Mouse (Mus musculus): ENCODE results near the gene Kcng4. TPM values are rescaled to one million over a fixed set of nuclear protein-coding genes. Genes with fewer than 3 reads are reported as not detected.
A peak's percentile ranks its signal among the peaks of the same experiment; 100 is the strongest.

Gene Kcng4
- total RNA-seq, 2 experiments from 2014 or later = 0.30 to 0.33 TPM

DNA sequence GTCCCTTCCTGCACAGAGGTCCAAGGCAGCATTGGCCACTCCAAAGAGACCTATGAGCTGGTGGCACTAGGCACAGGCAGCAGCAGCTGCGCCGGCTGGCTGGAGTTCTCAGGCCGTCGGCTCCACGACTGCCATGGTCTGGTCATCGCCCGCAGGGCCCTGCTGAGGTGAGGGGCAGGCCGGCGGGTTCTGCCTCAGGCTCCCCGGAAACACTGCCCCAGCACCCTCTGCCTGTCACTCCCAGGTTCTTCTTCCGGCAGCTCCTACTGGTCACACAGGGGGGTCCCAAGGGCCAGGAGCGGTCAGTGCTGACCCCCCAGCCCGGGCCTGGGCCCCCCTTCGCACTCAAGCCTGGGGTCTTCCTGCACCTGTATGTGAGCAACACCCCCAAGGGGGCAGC lies 20.4 kb downstream of the Kcng4 start:
- DNase-seq = no peak

DNA sequence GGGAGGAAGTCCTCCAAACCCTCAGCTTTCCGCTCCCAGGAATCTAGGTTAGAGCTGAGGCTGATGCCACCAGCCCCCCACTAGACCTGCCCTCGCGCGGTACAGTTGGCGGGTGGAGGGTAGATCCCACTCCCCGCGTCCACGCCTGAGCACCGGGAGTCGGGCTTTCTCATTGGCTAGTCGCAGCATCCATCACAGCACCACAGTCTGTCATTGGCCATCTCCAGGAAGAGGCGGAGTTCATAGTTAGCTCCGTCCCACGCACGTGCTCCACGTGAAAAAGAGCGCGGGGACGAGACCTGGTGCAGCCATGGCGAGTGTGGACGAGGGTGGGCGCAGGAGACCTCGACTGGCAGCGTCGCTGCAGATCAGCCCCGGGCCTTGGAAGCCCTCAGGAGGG lies 23.0 kb downstream of the Kcng4 start, which contains the start of gene Adad2:
TSS of gene Adad2 (plus strand) at position 277 of the 400 bp plus-strand sequence.
- DNase-seq = no peak

DNA sequence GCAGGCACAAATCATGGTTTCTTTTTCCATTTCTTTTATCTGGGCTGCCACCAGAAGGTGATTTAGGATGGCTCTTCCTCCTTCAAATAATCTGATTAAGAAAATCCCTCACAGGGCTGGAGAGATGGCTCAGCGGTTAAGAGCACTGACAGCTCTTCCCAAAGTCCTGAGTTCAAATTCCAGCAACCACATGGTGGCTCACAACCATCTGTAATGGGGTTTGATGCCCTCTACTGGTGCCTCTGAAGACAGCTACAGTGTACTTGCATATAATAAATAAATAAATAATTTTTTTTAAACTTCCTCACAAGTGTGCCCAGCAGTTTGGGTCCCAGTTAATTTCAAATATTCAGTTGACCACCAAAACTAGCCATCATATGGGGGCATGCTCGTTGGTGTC lies 29.3 kb downstream of the Kcng4 start:
- no peak for DNase-seq

DNA sequence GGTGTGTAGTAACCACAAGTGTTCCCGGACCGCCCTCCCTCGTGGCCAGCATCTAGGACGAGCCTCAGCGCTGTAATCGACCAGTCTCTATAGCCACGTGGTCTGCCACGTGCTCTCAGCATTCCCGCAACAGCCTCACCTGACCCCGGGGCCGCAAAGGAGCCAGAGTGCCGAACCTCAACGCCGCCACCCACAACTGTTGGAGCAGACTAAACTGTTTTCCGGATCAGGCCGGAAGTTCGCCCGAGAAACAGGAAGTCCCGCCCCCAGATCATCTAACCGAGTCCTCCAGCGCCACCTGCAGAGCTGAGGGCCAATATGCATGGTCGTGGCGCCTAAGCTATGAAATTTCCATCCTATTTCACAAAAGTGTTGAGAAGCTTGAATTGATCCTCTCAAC lies 30.5 kb downstream of the Kcng4 start, which contains the start of gene Taf1c:
TSS of gene Taf1c (minus strand) at position 227 of the 400 bp plus-strand sequence.
- DNase-seq = peak; percentile 94

DNA sequence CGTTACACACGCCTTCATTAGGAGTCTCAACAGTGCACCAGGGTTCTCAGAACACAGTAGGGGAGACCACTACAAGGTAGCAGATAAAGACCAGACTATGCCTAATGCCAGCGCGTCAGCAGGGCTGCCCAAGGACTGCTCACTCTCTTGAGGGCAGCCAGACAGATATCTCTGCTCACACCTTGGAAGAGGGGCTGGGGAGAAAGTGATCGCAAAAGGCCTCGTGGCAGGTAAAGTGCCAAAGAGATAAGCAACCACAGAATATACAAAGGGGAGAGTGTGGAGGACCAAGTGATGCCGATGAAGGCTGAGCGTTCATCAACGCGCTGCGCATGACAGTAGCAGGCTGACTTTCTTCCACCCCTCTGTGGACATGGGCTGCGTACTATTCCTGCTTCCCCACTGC lies 31.1 kb downstream of the Kcng4 start:
- no peak for DNase-seq

DNA sequence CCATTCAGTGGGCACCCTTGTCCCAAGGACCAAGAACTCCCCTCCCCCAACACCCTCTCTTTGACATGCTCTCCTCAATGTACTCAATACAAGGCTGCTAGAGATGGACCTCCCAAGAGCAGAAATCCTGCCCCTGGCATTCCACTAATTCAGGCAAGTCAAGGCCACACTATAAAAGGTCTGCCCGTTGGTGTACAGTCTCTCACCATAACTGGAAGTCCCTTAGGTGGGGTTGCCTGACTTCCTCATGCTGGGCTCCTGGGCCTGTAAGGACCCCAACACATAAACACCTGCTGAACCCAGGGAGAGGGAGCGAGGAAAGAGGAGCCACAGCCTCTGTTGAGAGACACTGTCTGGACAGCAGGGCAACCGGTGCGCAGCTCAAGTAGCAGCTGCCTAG lies 31.7 kb downstream of the Kcng4 start:
- peak in 1 of 2 experiments; percentile 29 for DNase-seq

DNA sequence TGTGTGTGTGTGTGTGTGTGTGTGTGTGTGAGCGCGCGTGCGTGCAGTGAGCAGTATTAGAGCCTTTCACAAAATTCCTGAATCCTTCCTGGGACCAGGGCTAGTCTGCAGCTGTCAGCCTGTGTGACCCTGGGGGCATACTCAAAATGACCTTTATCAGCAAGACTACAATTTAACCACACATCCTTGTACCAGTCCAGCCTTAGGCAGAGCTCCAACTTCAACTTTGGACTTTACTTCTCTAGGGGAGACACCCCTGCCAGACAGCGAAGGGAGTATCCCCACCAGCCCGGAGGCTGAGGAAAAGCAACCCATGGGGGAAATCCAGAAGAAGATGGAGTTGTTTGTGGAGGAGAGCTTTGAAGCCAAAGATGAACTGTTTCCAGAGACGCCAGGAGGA lies 44.0 kb downstream of the Kcng4 start:
- no peak for DNase-seq

DNA sequence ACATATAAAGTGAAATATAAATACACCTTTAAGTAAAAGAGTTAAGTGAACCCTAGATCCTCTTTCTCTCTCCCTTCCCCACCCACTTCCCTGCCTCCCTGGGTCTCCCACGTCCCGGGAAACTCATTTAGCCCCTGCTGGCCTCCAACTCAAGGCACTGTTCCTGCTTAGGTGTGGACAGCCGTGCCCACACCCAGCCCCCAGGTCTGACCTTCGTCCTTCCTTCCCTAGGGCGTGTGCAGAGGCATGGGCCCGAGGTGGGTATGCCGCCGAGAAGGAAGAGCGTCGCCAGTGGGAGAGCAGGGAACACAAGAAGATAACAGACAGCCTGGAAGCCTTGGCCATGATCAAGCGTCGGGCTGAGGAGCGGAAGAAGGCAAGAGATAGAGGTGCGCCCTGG lies 45.1 kb downstream of the Kcng4 start:
- DNase-seq = no peak

DNA sequence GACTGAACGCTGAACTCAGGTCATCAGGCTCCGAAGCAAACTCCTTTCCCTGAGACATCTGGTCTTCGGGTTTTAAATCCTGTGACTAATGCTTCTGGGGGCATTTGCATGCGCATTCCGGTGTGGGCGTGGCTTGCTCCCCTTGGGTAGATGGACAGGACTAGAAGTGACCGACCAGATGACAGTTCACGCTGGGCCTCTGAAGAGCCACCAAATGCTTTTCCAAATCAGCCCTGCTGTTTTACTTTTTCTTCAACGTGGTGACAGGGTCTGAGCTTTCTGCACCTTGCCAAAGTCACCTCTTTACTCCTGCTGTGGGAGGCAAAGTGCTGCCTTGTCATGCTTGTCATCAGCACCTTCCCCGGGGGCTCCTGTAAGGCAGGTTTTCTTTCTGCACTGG lies 46.6 kb downstream of the Kcng4 start:
- DNase-seq = peak in 1 of 2 experiments; percentile 30

DNA sequence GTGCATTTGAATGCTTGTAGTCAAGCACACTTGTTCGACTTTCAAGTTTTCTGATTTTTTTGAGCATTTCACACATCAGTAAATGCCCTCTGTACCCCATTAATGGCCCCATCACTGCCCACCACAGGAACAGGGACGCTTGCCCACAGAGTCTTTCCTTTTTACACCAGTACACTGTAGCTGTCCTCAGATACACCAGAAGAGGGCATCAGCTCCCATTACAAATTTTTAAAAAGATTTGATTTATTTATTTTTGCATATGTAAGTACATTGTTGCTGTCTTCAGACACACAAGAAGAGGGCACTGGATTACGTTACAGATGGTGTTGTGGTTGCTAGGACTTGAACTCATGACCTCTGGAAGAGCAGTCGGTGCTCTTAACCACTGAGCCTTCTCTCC lies 47.2 kb downstream of the Kcng4 start:
- DNase-seq = no peak

DNA sequence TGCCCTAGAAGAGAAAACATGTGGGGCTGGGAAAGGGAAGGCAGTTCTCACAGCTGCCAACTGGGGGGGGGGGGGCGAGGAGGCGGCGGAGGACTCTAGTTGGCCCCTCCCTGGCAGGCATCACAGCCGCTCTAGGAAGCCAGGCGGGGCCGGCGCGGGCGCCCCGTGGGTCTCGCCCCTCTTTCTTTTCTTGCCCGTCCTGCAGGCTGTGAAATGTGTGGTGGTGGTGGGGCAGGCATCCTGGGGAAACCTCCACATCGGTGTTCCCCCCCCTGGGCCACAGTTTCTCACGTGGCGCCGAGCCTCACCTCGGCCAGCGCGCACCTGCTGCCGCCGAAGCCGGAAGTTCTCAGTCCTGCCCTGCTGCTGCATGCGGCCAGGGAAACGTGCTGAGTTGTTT lies 49.6 kb downstream of the Kcng4 start:
- no peak for DNase-seq

DNA sequence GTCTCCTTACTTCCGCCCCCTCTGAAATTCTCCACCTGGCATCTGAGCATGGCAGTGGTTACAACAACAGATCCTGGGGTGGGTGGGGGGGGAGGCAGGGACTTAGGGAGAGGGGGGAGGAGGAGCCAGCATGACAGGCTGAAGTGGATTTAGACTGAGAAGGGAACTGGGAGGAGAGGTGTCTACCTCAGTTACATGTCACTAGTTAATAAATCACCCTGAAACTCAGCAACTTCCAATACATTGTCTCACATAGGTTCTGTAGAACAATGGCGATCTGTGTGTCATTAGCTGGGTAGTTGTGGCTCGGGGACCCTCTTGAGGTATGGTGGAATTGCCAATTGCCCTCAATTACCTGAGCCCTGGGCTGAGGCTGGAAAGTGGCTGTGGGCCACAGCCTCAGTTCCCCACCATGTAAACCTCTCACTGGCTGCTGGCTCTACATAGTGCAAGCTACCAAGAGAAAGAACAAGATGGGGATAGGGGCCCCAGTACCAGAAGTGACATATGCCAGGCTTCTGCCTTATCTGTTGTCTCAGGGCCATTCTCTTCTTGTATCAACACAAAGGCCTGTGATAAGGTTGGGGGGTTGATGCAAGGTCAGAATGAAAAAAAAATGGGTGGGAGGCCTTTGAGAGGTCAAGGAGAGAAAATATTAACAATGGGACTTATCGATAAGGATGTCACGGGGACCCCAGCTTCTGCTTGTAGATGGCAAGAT lies 54.9 kb downstream of the Kcng4 start:
- DNase-seq = no peak

DNA sequence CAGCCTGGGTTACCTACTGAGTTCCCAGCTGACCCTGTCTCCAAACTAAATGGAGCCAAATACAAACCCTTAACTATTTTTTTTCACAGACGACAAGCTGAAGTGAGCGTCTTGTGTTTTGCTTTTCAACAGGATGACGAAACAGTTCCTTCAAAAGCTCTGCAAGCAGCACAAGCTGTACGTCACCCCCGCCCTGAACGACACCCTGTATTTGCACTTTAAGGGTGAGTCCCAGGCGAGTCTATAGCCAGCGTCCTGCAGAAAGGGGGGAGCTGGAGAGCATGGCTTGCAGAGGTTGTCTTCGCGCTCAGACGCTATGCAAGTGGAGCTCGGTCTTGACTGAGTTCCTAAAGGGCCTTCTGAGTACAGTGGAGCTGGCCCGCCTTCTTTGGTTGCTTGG lies 56.4 kb downstream of the Kcng4 start:
- no peak for DNase-seq

DNA sequence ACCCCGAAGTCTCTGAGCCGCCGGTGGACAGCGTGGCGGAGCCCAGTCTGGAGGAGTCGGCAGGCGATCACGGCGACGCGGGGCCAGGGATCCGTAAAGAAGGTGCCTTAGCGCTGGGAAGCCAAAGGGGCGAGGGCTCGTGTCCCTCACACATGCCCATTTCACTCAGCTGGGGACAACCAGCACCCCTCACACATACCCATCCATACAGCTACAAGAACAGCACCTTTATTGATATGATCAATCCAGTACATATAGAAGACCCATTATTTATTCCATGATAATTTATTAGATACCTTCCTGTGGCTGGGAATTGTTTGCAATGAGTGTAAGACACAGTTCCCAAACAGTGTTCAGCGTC lies 60.1 kb downstream of the Kcng4 start:
- no peak for DNase-seq

DNA sequence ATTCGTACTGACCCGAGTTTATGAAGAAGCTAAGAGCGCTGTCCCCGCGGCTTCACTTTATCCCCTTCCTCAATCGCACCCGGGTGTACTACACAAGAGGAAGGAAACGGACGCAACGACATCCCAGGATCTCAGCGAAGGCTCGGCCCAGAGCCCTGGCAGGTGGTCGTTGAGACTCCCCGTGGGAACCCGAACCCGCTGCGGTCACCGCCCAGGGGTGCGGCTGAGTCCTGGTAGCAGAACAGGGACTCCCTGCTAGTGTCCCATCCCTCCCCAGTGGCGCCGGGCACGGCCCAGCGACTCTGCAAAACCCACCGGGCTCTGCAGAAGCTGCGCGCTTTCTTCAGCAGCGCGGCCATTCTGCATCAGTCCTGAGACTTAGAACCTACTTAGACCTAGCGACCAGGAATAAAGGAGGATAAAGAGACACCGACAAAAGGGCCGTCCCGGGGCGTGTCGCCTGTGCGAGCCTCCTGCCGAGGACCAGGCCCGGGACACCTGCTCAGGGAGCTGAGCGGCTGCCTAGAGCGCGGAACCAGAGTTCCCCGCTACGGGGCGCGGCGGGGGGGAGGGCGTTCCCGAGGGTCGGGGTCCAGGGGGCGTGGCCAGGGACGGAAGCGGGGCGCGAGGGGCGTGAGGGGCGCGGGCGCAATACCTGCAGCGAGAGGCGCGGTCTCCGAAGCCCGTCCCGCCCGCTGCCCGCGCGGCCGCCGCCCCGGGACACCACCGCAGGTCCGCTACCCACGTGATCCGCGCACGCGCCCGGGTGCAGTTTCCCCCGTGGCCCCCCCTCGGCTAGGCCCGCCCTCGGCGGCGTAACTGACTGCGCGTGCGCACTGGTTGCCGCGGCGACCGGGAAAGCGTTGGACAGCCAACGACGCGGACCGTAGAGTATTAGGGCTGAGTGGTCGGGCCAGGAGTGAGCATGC lies 60.8 kb downstream of the Kcng4 start, which contains the start of the genes Hsdl1 and Dnaaf1:
TSS of gene Hsdl1 (minus strand) at position 747 of the 929 bp plus-strand sequence.
TSS of gene Dnaaf1 (plus strand) at position 799 of the 929 bp plus-strand sequence.
- peak; percentile 98 to 99 for DNase-seq

Other genes starting within 250 kb of the Kcng4 start
- 10 to 100 TPM; 42.2 to 57.9 TPM for gene Mlycd, start 240.8 kb downstream of the Kcng4 start, total RNA-seq (2021)
- gene Osgin1, start 201.6 kb downstream of the Kcng4 start, total RNA-seq (2021) = 100 to 1,000 TPM in 1 of 2 experiments, 10 to 100 TPM in 1; 60.9 to 140 TPM
- 1 to 10 TPM; 5.4 to 7.3 TPM for gene Necab2, start 189.0 kb downstream of the Kcng4 start, total RNA-seq (2021)
- gene Slc38a8, start 134.0 kb downstream of the Kcng4 start, total RNA-seq (2021) = under 1 TPM in 1 of 2 experiments, not detected in 1; 0.40 TPM
- gene Mbtps1, start 76.9 kb downstream of the Kcng4 start, total RNA-seq (2021) = 100 to 1,000 TPM in 1 of 2 experiments, 10 to 100 TPM in 1; 89.2 to 106 TPM
- gene Hsdl1, start 60.5 kb downstream of the Kcng4 start, total RNA-seq (2021) = 10 to 100 TPM; 22.7 to 52.4 TPM
- gene Dnaaf1, start 60.4 kb downstream of the Kcng4 start, total RNA-seq (2021) = under 1 TPM in 1 of 2 experiments, not detected in 1; 0.10 TPM
- gene Taf1c, start 30.5 kb downstream of the Kcng4 start, total RNA-seq (2021) = 10 to 100 TPM; 11.4 to 12.5 TPM
- gene Adad2, start 22.9 kb downstream of the Kcng4 start, total RNA-seq (2021) = not detected
- 10 to 100 TPM in 1 of 2 experiments, 1 to 10 TPM in 1; 9.7 to 15.6 TPM for gene Wfdc1, start 30.7 kb upstream of the Kcng4 start, total RNA-seq (2021)
- under 1 TPM; 0.17 to 0.46 TPM for gene Atp2c2, start 64.3 kb upstream of the Kcng4 start, total RNA-seq (2021)
- 10 to 100 TPM; 11.0 to 17.4 TPM for gene Tldc1, start 142.7 kb upstream of the Kcng4 start, total RNA-seq (2021)
- 10 to 100 TPM; 44.4 to 51.3 TPM for gene Cotl1, start 204.9 kb upstream of the Kcng4 start, total RNA-seq (2021)
- 1 to 10 TPM; 5.0 to 10.0 TPM for gene Klhl36, start 226.6 kb upstream of the Kcng4 start, total RNA-seq (2021)